Mouse (Mus musculus): ENCODE results near the gene Omt2b.
"Not testable (repeated sequence)": the region's sequence is repeated elsewhere in the genome, so short reads cannot be mapped to it uniquely, and the experiment has no call there.

Gene Omt2b

GRCm38 (mm10) chr9:78354665-78355578, 27.5 kb downstream of the Omt2b start:
- peak; percentile 48 to 75 for DNase-seq

- DNase-seq = no peak
These were observed 28.2 kb downstream of the Omt2b start, which contains the start of gene Gsta2 for GRCm38 (mm10) chr9:78355611-78356010. TSS of gene Gsta2 (minus strand) at chr9:78355788.

DNA sequence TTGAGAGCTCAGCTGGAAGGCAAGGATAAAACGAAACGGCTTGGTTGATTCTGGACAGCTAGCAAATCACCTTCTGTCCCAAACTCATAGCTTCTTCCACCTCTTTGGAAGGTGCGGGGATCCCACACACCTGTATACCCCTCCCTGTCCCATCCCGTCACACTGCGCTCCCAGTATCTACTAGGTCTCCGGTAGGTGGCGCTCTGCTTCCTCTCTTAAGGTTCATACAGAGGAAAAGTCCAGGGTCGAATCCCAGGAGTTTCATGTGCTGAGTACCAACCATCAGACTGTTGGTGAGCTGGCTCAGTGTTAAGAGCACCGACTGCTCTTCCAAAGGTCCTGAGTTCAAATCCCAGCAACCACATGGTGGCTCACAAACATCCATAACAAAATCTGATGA, 30.7 kb downstream of the Omt2b start:
- peak; percentile 78 to 92 for DNase-seq

DNA sequence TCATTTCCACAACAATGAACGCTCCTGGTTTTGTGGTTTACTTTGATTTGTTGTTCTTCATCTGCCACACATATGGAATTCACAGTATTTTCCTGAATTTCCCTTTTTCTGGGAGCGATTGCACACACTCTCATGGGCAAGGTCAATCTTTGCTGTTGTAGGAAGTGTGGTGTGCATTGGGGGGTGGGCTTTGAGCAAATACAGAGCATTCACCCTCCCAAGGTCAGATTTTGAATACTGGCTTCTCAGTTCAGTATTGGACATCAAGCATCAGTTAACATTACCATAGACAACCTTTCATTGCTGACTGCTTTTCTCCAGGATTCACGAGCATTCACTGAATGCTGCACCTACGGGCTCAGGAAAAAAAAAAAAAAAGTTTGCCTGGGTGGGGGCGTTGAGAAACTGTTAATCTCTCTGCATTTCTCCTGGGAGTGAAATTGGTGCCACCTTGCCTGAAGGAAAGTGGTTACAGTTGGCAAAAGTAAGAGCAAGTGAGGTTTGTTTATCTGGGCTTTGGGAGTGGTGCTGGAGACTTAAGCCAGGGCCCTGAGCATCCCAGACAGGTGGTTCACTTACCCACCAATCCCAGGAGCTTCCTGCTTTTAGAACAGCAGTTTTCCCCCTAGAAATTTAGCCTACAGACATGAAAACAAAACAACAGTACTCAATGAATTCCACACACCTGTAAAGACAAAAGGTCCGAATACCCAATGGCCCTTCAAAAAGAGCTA, 32.5 kb downstream of the Omt2b start:
- no peak for DNase-seq

DNA sequence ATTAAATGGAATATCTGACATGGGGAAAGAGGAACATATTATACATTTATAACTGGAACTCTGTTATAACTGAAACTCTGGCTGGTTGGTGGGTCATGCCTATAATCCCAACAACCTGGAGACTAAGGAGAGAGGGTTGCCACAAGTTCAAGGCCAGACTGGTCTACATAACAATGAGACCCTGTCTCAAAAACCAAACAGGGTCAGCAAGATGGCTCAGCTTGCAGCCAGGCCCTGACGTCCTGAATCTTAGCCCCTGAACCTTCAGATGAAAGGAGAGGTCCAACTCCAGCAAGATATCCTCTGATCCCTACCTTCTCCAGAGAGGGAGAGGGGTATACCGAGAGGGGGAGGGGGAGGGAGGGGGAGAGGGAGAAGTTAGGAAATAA, 33.1 kb downstream of the Omt2b start:
- no peak for DNase-seq

GRCm38 (mm10) chr9:78363374-78363773, 36.0 kb downstream of the Omt2b start:
- DNase-seq = no peak

DNA sequence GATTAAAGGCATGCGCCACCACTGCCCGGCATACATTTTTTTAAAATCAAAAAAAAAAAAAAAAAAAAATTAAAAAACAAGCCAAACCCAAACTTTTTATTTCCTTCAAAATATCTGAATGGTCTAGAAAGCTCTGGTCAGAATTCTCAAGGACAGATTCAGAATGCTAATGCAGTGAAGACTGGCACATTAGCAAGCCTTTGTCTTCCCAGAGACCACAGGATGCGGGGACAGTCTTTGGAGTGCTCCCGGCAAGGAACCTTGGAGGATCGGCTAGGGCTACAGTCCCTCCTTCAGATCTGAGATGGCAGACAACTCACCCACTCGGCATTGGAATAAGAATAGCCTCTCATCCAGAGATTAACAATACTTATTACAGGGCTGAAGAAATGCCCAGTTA, 37.3 kb downstream of the Omt2b start:
- no peak for DNase-seq

- no peak for DNase-seq
These were observed 38.6 kb downstream of the Omt2b start for GRCm38 (mm10) chr9:78365850-78366544.

DNA sequence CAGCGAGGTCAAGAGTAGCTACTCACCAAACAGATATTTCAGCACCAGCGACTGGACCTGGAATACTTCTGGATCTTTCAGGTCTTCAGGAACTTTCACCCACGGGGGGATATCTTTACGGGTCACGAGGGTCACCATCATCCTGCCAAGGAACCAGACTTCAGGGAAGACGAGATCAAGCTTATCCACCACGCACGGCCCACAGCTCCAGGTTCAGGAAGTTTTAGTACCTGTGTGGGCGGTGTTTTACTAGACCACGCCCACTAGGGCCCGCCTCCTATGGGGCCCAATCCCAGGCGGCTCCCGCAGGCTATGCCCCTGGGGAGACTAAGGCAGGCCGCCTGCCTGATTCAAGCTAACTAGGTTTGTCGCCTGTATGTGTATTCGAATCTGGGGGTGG, 40.6 kb downstream of the Omt2b start, which contains the start of gene Dppa5a:
Dppa5a (minus strand) TSS at position 219 of the 400 bp plus-strand sequence.
- not testable (repeated sequence) for DNase-seq

DNA sequence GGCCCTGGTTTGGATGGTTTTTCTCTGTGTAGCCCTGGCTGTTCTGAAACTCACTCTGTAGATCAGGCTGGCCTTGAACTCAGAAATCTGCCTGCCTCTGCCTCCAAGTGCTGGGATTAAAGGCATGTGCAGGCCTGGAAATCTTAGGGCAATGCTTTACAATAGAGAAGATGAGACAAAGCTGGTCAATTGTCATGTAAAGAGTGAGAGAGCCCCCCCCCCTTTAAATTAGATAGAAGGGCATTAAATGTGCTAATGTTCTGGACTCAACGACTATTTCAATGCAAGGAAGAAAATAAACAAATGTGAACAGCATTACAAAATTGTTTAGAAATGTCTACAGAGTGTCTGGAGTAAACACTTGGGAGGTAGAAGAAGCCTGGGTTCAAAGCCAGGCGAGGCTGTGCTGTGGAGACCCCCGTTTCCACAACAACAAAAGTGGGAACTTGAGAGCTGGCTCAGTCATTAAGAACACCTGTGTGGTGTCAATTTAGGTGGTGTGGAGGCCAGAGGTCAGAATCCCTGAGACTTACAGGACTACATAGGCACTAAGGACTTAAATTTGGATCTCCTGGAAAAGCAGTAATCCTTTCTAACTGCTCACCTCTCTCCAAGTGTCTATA, 41.4 kb downstream of the Omt2b start:
- DNase-seq = no peak

GRCm38 (mm10) chr9:78369349-78369748, 42.0 kb downstream of the Omt2b start:
- DNase-seq = no peak

GRCm38 (mm10) chr9:78369786-78370185, 42.4 kb downstream of the Omt2b start:
- no peak for DNase-seq

DNA sequence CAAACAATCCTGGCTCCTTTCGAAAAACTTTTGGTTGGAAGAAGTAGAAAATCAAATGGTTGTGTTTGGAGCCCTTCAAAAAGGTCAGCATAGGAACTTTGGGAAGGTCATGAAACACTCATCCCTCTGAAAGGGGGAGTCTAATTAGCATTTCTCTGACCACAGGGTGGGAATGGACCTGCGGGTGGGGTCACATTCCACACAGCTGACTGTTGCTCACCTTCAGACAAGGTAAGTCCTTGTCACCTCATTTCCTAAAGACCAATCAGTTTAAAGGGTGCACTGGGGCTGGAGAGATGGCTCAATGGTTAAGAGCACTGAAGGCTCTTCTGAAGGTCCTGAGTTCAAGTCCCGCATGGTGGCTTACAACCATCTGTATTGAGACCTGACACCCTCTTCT, 44.1 kb downstream of the Omt2b start:
- DNase-seq = no peak

GRCm38 (mm10) chr9:78372827-78373504, 45.6 kb downstream of the Omt2b start:
- DNase-seq = no peak

DNA sequence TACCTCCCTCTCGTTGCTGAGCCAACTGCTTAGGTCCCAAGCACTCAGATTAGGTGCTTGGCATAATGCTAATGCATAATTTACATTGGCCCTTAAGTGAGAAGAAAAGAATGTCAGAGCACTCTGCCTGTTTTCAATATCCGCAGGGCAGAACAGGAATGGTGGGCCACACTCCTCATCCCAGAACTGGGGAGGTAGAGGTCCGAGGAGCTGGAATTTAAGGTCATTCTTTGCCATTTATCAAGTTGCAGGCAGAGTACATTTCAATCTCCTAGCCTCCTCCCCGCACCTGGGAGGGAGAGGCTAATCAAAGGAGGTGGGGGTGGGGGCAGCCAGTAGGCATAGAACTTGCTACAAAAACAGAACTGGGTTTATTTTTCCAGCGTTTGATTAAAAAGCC, 47.0 kb downstream of the Omt2b start:
- no peak for DNase-seq

DNA sequence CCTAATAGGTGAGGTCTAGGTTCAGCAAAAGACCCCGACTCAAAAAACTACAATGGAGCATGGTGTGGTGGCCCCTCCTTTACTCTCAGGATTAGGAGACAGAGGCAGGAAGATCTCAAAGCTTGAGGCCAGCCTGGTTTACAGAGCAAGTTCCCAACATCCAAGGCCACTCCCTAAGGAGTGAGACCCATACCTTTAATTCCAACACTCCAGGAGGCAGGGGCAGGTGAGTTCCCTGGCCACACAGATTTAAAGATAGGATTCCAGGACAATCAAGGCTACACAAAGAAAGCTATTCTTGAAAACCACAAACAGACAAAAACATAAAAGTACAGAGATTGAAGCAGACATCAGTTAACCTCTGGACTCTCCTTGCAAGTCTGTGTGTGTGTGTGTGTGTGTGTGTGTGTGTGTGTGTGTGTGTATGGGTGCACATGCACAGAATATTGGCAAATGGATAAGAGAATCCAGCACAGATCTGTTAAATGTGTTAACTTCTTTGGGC, 47.5 kb downstream of the Omt2b start:
- peak in 1 of 2 experiments; percentile 27 for DNase-seq

DNA sequence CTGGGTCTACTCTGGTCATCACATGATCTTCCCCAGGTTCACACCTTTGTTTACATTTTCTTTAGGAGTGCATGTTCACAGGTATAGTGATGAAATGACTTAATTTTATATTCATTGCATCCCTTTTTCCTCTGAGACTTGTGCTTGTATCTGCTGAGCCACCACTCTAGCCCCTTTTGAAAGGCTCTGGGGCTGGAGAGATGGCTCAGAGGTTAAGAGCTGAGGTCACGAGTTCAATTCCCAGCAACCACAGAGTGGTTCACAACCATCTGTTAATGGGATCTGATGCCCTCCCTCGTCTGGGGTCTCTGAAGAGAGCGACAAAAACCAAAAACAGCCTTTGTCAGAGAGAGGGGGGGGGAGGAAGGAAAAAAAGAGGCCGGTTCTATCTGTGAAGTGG, 48.1 kb downstream of the Omt2b start:
- DNase-seq = no peak

- DNase-seq = no peak
These were observed 50.2 kb downstream of the Omt2b start for GRCm38 (mm10) chr9:78377546-78377945.

DNA sequence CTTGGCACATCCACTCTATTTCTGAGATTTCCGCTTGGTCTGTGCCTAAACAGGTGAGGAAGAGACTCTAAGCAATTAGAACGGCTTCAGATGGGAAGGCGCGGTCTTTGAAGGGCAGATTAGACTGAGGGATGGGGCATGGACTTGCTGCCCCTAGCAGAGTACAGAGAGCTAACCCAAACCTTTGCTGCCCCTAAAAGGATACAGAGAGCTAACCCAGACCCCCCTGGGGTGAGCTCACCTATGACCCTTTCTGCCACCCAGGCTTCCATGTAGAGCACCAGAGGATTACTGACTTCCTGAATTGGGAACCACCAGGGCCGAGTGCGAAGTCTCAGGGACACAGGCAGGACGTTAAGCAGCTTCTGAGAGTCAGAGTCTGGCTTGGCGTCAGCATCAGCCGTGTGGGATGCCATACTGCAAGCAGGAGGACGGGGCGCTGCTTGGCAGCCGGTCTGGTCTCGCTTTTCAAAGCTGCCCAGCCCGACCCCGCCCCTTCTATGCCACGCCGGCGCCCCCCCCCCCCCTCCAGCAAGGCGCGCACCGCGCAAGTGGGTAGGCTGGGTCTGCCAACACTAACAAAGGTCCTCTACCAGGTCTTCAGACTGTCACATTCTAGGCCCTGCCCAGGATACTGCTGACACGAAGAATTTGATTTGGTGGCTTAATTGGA, 50.9 kb downstream of the Omt2b start, which contains the start of gene Ooep:
Ooep (minus strand) TSS at position 613 of the 673 bp plus-strand sequence.
- DNase-seq = peak in 1 of 2 experiments; percentile 6

Measured in kidney, postnatal 36 days (tissue).